Mouse (Mus musculus) MEL-GATA-1-ER (cell line): ENCODE results near the gene Calb2.
A peak's percentile ranks its signal among the peaks of the same experiment; 100 is the strongest.

Experiments
- DNase-seq: peaks from one replicate; pipeline ENCODE4 v3.0.0-alpha.2; 2012; ENCODE audit warnings: low read depth; ENCODE audit errors: extremely low read depth

The Calb2 gene

DNA sequence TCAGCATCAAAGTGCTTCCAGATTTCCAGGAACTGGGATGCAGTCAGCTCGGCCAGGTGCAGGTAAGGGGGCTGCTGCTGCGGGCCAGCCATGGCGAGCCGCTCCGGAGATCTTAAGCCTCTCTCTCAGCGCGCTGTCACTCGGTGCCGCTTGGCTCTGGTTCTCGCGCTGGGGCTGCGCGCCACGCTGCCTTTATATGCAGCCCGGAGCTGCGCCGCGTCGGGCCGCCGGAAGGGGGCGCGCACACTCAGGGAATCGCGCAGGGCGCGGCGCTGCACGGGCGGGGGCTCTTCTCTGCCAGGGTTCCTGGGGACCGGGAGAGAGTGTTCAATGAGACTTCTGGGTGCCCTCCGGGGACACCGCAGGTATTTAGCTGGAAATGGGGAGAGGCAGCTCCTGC, at the start of gene Calb2:
Gene Calb2, minus strand, starts transcription at position 165 of the 400 bp plus-strand sequence.
- DNase-seq = no peak

- peak; percentile 92 for DNase-seq
Observed at GRCm38 (mm10) chr8:110217681-110218131, 49.7 kb upstream of the Calb2 start.

- DNase-seq = no peak
Observed at GRCm38 (mm10) chr8:110217198-110217597, 49.2 kb upstream of the Calb2 start.

DNA sequence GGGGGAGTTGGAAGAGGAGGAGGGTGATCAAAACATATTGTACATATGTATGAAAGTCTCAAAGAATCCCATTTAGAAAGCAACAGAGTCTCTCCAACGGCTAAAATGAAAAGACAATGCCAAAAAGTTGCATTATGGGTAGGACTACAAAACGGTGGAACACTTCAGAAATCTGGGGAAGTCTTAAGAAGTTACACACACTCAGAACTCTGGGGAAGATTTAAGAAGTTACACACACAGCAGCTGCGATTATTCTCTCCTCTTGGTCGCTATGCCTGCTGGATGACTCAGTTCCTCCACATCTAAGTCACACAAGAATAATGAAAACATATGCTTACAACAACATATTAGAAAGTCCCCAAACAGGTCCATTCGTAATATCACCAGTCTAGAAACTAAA, 48.2 kb upstream of the Calb2 start:
- DNase-seq = no peak

DNA sequence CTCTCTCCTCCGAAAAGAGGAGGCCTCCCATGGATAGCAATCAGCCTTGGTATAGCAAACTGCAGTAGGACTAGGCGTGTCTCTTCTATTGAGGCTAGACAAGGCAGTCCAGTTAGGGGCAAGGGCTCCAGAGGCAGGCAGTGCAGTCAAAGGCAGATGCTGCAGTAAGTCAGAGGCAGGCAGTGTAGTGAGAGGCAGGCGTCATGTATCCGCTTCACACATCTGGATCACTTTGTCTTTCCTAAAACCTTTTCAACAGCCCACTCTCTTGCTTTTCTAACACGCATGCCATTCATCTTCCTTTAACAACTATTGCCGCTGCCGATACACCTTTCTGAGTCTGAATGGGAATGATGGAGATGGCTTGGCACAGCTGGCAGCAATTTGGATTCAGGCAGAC, 47.4 kb upstream of the Calb2 start, which contains the start of gene Cmtr2:
Gene Cmtr2, plus strand, starts transcription at position 301 of the 400 bp plus-strand sequence.
- no peak for DNase-seq

- no peak for DNase-seq
Observed at GRCm38 (mm10) chr8:110201806-110202205, 33.8 kb upstream of the Calb2 start.

GRCm38 (mm10) chr8:110196678-110197077, 28.7 kb upstream of the Calb2 start:
- DNase-seq = no peak

DNA sequence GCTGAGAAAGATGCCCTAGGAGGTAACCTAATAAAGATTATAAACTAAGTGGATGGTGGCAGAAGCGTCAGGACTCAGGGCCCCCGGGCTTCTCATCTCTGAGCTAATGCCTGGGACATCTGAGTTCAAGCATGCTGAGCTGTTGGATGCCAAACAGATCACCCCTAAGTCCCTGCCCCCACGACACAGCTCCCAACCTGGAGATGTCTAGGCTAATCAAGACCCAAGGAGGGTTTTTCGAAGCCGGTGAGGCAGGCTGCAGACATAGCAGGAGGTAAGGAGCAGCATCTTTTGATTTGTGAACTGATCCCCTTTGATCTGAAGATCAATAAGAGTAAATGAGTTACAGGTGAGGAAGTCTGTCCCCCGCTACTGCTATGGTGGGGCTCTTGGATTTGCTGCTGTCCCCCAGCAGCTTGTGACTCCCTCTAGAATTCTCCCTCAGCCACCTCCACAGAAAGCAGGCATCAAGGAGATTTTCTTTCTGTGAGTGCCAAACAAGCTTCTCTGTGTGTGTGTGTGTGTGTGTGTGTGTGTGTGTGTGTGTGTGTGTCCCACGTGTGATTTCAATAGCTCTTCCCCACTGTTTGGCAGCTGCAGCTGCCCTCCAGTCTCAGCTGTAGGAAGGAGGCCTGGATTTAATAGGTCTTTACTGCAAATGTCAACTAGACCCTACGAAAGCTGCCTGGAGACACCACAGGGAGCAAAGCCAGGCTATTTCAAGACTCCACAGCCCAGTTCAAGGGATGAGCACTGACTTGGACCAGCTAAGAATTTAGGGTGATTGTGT, 21.1 kb upstream of the Calb2 start:
- no peak for DNase-seq

GRCm38 (mm10) chr8:110185538-110185937, 17.5 kb upstream of the Calb2 start:
- DNase-seq = no peak

DNA sequence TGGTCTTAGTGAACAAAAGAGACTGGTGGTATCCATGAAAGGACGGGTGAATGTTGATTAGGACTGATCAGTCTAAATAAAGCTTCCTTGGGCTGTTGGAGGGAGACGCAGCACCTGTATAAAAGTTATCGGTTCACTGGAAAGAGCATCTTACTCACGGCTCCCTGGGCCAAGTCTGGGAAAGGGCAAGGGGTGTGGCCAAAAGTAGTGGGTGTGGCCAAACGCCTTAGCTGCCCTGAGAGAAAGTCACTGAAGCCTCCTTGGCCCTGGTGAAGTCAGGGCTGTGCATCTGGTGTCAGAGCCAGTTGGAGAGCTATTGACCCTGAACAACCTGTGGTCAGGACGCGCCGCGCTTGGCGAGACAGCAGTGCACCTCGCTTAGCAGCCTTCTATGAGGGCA, 15.7 kb upstream of the Calb2 start:
- no peak for DNase-seq

DNA sequence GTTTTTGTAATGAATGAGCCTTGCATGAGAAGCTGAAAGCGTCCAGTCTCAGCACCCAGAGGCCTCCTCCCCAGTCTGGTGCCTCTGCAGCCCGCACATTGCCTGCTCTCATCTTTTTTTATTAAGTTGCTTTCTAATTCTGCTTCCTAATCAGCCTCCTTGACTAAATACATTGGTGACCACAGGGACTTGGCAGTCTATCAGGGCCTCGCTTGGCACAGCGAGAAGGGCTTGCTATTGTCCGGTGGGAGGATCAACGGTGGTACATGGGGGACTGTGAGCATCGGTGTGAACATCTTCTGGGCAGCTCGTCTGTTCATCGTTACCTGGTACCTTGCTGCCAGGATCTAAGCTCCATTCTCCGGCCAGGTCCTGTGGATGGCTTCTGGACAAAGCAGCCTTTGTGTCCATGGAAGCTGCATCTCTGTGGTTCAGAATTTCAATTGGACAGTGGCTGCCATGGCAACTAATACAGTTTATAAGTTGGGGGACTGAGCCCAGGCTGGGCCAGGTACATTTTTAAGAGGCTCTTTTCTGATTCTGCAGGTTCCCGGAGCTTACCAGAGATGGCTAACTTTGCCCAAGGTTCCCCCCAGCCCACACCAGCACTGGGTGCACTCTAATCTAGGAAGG, 14.8 kb upstream of the Calb2 start:
- no peak for DNase-seq

- no peak for DNase-seq
Observed at GRCm38 (mm10) chr8:110177359-110178155, 9.5 kb upstream of the Calb2 start.

DNA sequence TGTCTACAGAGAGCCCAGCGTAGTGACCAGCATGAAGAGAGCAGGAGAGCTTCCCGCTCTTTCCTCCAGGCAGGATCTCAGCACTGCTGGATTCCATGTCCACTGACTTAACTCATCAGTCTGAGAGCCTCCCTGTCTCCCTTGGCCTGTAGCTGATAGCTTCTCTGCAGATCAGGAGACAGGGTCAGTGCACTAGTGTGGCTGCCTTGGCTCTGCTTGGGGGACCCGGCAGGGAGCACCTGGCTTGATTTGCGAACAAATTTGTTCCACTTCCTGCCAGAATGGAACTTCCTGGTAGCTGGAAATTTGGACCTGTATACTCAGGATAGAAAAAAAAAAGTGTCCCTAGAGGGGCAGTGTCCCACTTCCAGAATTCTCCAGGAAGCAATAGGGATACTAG, 6.8 kb upstream of the Calb2 start:
- DNase-seq = no peak

DNA sequence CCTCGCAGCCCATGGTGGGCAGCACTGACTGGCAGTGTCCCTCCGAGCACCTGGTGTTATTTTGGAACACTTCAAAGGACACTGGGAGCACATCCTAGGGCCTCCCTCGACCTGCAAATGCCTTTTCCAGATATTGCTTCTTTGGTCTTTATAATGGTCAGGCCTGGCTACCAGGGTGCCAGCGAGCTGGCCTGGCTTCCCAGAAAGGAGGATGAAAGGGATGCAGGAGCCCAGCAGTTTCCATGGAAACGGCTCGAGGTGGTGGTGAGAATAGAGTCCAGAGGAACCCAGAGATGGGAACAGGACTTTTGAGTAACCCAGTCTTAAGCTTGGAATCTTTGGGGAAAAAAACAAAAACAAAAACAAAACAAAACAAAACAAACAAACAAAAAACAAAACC, 4.2 kb upstream of the Calb2 start:
- no peak for DNase-seq

- no peak for DNase-seq
Observed at GRCm38 (mm10) chr8:110166270-110166669, 1.7 kb downstream of the Calb2 start.

DNA sequence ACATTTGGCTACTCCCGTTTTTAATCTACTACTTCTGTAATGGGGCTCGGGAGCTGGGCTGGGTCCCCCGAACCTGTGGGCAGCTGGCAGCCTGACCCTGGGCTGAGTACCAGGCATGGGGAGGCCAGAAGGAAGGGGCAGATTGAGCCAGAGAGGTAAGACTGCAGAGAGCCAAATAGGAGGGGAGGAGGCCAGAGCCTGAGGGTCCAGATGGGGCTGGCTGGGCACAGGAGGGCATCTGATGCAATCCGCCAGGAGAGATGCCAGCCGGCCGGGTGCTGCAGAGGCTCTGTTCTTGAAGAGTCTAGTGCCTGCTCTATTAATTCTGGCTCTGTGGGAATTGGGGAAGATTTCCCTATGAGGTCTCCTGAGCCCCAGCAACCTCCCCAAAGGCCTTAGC, 6.0 kb downstream of the Calb2 start:
- DNase-seq = no peak

- no peak for DNase-seq
Observed at GRCm38 (mm10) chr8:110152951-110153350, 15.1 kb downstream of the Calb2 start.

DNA sequence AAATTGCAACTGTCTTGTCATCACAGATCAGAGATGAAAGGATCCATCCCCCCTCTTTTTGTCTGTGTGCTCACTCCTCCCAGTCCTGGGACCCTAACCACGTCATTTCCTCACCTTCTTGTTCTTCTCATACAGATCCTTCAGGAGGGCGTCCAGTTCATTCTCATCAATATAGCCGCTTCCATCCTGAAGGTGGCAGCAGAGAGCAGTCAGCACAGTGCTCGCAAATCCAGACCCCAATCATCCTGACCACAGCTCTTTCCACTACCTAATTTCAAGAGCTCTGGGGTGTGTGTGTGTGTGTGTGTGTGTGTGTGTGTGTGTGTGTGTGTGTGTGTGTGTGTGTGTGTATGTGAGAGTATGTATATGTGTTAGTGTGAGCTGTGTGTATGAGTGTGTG, 22.5 kb downstream of the Calb2 start:
- DNase-seq = peak; percentile 13

DNA sequence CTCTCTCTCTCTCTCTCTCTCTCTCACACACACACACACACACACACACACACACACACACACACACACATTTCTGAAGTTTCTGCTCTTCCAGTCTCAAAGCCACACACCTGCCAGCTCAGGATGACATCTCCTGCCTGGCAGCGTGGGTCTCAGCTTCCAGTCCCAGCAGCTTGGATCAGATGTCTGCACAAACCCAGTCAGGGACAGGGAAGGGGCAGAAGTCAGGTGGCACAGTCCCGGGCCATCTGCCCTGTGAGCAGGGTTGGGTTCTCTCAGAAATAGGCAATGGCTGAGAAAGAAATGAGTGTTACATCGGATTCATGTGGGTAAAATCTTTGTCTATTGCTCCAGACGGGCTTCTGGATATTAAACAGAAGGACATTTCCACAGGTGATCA, 27.2 kb downstream of the Calb2 start:
- no peak for DNase-seq

DNA sequence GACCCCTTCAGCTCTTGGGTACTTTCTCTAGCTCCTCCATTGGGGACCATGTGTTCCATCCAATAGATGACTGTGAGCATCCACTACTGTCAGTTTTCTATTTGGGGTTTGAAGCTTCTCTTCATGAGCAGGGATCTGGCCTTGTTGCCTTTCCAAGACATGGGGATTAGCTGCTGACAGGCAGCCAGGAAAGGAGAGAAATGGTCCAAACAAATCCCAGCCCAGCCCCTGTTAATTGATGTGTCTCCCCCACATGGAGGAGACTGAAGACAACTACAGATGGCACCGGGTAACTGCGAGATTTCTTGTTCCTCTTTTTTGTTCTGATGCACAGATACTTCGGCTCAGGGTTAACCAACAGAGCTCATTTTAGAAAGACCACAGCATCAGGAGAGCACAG, 27.9 kb downstream of the Calb2 start:
- DNase-seq = no peak

GRCm38 (mm10) chr8:110135515-110135914, 32.5 kb downstream of the Calb2 start:
- no peak for DNase-seq

- no peak for DNase-seq
Observed at GRCm38 (mm10) chr8:110134236-110134635, 33.8 kb downstream of the Calb2 start.
